Mouse (Mus musculus) liver, adult 2 months (tissue): Measurements from ENCODE around the gene Flywch1. TPM values are rescaled to one million over a fixed set of nuclear protein-coding genes. Genes with fewer than 3 reads are reported as not detected.

Source experiments
- DNase-seq: peaks from one replicate; pipeline ENCODE4 v3.0.0-alpha.2; 2011; ENCODE audit warnings: low read depth, low spot score; ENCODE audit errors: extremely low read depth
- H3K27ac ChIP-seq: fragments of 200-500 bp; replicated peaks from 2 replicates; pipeline ENCODE4 v1.5.1; 2012; ENCODE audit warnings: low read depth, mild to moderate bottlenecking, control low read depth, inconsistent platforms, low read length; ENCODE audit not compliant: insufficient read depth
- H3K27me3 ChIP-seq: fragments of 200-500 bp; 2 replicates; pipeline ENCODE4 v1.6.1; 2012; ENCODE audit warnings: mild to moderate bottlenecking, moderate library complexity, low read length, inconsistent platforms; ENCODE audit not compliant: control insufficient read depth, insufficient read depth
- H3K36me3 ChIP-seq: fragments of 200-500 bp; 2 replicates; pipeline ENCODE4 v1.6.1; 2012; ENCODE audit warnings: low read length, inconsistent platforms; ENCODE audit not compliant: control insufficient read depth, insufficient read depth
- H3K4me1 ChIP-seq: fragments of 200-500 bp; 2 replicates; pipeline ENCODE4 v1.6.1; 2011; ENCODE audit warnings: low read length; ENCODE audit not compliant: control insufficient read depth, insufficient read depth
- H3K4me3 ChIP-seq: fragments of 200-500 bp; 2 replicates; pipeline ENCODE4 v1.5.1; 2011; ENCODE audit warnings: low read depth, mild to moderate bottlenecking, control low read depth, low read length, moderate library complexity; ENCODE audit not compliant: insufficient read depth
- H3K79me2 ChIP-seq: fragments of 200-500 bp; 2 replicates; pipeline ENCODE4 v1.6.1; 2012; ENCODE audit warnings: inconsistent platforms, mild to moderate bottlenecking, low read length, moderate library complexity; ENCODE audit not compliant: control insufficient read depth, insufficient read depth
- H3K9ac ChIP-seq: fragments of 200-500 bp; 2 replicates; pipeline ENCODE4 v1.6.1; 2012; ENCODE audit warnings: low read depth, mild to moderate bottlenecking, control low read depth, inconsistent platforms, low read length
- CTCF ChIP-seq: fragments of 200-500 bp; IDR thresholded peaks from 2 replicates; pipeline ENCODE4 v1.5.1; 2011; ENCODE audit warnings: low read depth, low read length, control low read depth
- POLR2A ChIP-seq: fragments of 200-500 bp; IDR thresholded peaks from 2 replicates; pipeline ENCODE4 v1.6.1; 2011; ENCODE audit warnings: low read length, control low read depth; ENCODE audit not compliant: insufficient read depth; ENCODE audit errors: extremely low read depth
- WGBS: fragments of 180-500 bp; shearing (Covaris S2); methylation state at CpG from one replicate; pipeline ENCODE4 v1.1.7; 2018; 5-methylcytosine and 5-hydroxymethylcytosine counted together
- polyA plus RNA-seq: library from polyadenylated mRNA; depleted of rRNA; stranded (reverse); fragments of >200 nt; gene quantifications from 2 replicates; pipeline ENCODE4 v1.2.3, GENCODE M21; 2012
- total RNA-seq: library from RNA; depleted of rRNA; stranded (reverse); fragments of >200 nt; gene quantifications from 2 replicates; pipeline ENCODE4 v1.2.3, GENCODE M21; 2014

Flywch1 gene
- total and polyA plus RNA-seq, 2 experiments: 11.1 to 13.8 TPM

- no peaks in the 10 kb centered on the region for H3K36me3 ChIP-seq
- no peaks in the 10 kb centered on the region for H3K4me1 ChIP-seq
- DNase-seq: no peak
- H3K79me2 ChIP-seq: no peaks in the 10 kb centered on the region
- no peak within 1 kb of the TSS for H3K27ac ChIP-seq
- 6% methylated on average over 43 of the region's 45 CpGs for WGBS
- no peak within 1 kb of the TSS for H3K4me3 ChIP-seq
- H3K9ac ChIP-seq: no peak within 1 kb of the TSS
- no peak for TF ChIP-seq CTCF
- peaks cover 35% of the 10 kb centered on the region for H3K27me3 ChIP-seq
These were observed 25.8 kb downstream of the Flywch1 start, which contains the start of gene Kremen2 for GRCm38 (mm10) chr17:23745301-23746251. TSS of gene Kremen2 (minus strand) at chr17:23745833.

DNA sequence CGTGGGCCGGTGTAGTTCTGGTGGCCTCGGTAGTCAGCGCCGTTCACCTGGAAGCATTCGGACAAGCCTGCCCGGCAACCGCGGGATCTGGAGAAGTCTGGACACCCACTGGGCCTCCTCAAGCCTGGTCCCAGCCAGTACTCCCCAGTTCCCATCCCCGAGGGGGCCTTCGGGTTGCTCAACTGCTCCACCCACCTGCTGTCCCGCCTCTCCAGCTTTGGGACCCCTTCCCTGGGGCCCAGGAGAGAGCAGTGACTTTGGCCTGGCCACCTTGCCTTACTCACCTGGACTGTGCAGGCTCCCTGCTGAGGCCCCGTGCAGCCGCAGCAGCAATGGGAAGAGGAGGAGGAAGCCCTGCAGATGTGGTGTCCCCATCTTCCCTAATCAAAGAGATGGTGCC lies 26.8 kb downstream of the Flywch1 start:
- WGBS: 19% methylated on average over 14 of the region's 14 CpGs
- peaks cover 35% of the 10 kb centered on the region for H3K27me3 ChIP-seq
- TF ChIP-seq POLR2A (no peak), CTCF (no peak)
- no peaks in the 10 kb centered on the region for H3K79me2 ChIP-seq
- DNase-seq: no peak
- H3K4me1 ChIP-seq: peaks cover under 1% of the 10 kb centered on the region; the same call in 1 of the 2 replicates
- no peak overlapping the region for H3K27ac ChIP-seq
- no peak overlapping the region for H3K9ac ChIP-seq
- H3K4me3 ChIP-seq: no peak overlapping the region
- no peaks in the 10 kb centered on the region for H3K36me3 ChIP-seq

DNA sequence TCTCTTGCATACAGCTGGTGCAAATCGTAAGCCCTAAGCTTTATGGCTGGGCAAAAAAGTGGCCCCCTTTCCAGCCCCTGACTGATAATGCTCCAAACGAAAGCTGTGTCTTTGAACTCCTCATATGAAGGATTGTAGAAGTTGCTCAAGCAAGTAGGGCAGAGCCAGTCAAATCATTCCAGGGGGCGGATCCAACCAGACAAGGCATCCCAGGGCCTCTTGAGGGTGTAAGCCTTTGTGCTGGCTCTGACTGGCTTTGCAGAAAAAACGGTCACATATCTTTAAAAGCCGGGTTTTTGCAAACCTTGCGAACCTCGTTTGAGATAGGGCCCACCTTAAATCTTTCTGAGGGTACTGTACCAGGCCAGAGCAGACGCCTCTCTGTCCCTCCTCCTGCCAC lies 27.3 kb downstream of the Flywch1 start:
- Histone ChIP-seq H3K4me1 (peaks cover 2% of the 10 kb centered on the region; the same call in 1 of the 2 replicates), H3K4me3 (no peak overlapping the region), H3K36me3 (no peaks in the 10 kb centered on the region), H3K27ac (no peak overlapping the region), H3K27me3 (peaks cover 35% of the 10 kb centered on the region), H3K9ac (no peak overlapping the region), H3K79me2 (no peaks in the 10 kb centered on the region)
- TF ChIP-seq POLR2A: no peak
- no peak for TF ChIP-seq CTCF
- no peak for DNase-seq
- 70% methylated on average over 8 of the region's 8 CpGs for WGBS

DNA sequence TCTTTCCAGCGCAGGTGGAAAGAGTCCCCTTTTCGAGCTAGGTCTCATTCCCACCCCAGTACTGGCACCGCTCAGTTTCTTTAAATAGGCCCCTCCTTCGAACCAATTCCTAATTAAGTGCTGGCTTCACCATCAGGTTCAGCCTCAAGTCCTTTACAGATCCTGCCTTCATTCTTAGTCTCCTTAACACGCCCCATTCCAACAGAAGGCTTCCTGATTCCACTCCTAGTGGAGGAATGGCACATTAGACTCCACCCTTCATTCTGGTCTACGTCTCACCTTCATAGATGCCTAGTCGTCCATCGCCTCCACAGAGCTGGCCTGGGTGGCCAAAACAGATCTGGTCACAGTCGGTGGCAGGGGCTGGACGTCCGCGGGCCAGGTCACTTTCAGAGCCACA lies 28.5 kb downstream of the Flywch1 start:
- H3K27me3 ChIP-seq: peaks cover 35% of the 10 kb centered on the region
- peaks cover 2% of the 10 kb centered on the region; the same call in 1 of the 2 replicates for H3K4me1 ChIP-seq
- no peak overlapping the region for H3K27ac ChIP-seq
- no peak overlapping the region for H3K9ac ChIP-seq
- no peak overlapping the region for H3K4me3 ChIP-seq
- no peak for TF ChIP-seq CTCF
- no peak for TF ChIP-seq POLR2A
- no peak for DNase-seq
- H3K36me3 ChIP-seq: no peaks in the 10 kb centered on the region
- WGBS: 75% methylated on average over 12 of the region's 12 CpGs
- no peaks in the 10 kb centered on the region for H3K79me2 ChIP-seq

DNA sequence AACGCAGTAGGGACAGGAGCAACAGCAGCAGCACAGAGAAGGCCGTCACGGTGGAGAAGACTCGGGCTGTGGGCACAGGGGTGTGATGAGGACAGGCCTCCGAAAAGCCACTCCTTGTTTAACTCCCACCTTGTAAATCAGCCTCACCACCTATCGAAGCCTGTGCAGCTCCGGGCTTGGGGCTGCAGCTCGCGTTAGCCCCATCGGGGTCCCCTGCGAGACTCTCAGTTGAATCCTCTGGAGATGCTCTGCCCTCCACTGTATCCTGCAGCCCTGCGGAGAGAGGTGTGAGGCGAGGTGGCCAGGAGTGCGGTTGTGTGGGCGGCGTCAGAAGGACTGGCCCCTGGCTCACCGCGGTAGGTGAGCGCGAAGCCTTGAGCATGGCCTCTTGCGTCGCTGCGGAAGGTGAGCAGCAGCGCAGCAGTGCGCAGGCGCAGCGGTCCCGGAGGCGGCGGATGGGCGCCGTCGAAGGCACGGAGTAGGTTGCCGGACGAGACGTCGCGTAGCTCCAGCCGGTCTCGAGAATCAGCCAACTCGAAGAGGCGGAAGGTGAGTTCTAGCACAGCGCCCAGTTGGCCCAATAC lies 29.1 kb downstream of the Flywch1 start:
- H3K4me3 ChIP-seq: peak overlapping the region; percentile 25; the same call in 1 of the 2 replicates
- no peak overlapping the region for H3K9ac ChIP-seq
- H3K27ac ChIP-seq: no peak overlapping the region
- no peak for DNase-seq
- no peaks in the 10 kb centered on the region for H3K36me3 ChIP-seq
- H3K79me2 ChIP-seq: no peaks in the 10 kb centered on the region
- H3K4me1 ChIP-seq: peaks cover 2% of the 10 kb centered on the region; the same call in 1 of the 2 replicates
- WGBS: 12% methylated on average over 44 of the region's 44 CpGs
- peaks cover 35% of the 10 kb centered on the region for H3K27me3 ChIP-seq
- TF ChIP-seq CTCF: no peak
- TF ChIP-seq POLR2A: no peak
